Mouse (Mus musculus) embryonic facial prominence, embryonic 14.5 days (tissue): ENCODE data around the gene Ubald1. TPM values are rescaled to one million over a fixed set of nuclear protein-coding genes. Genes with fewer than 3 reads are reported as not detected.
A peak's percentile ranks its signal among the peaks of the same experiment; 100 is the strongest.

Source experiments
- ATAC-seq: fragments of 200-750 bp; cut with Nextera tagmentation; 2 replicates; pipeline ENCODE4 v1.8.0; 2017; ENCODE audit warnings: low read depth, moderate number of reproducible peaks, moderate TSS enrichment
- DNase-seq: peaks from one replicate; pipeline ENCODE4 v3.0.0-alpha.2; 2015; ENCODE audit warnings: low spot score
- H3K27ac ChIP-seq: fragments of 300-500 bp; sonication (generic); replicated peaks from 2 replicates; pipeline ENCODE4 v1.5.1; 2014; ENCODE audit warnings: low read depth, mild to moderate bottlenecking, low read length, moderate library complexity
- H3K27me3 ChIP-seq: fragments of 300-500 bp; sonication (generic); replicated peaks from 2 replicates; pipeline ENCODE4 v1.6.1; 2014; ENCODE audit warnings: low read length; ENCODE audit not compliant: control insufficient read depth, insufficient read depth
- H3K36me3 ChIP-seq: fragments of 300-500 bp; sonication (generic); 2 replicates; pipeline ENCODE4 v1.6.1; 2014; ENCODE audit warnings: low read length, mixed read lengths; ENCODE audit not compliant: control insufficient read depth, insufficient read depth
- H3K4me1 ChIP-seq: fragments of 300-500 bp; sonication (generic); 2 replicates; pipeline ENCODE4 v1.6.1; 2014; ENCODE audit warnings: antibody characterized with exemption, low read length; ENCODE audit not compliant: control insufficient read depth, insufficient read depth
- H3K4me2 ChIP-seq: fragments of 300-500 bp; sonication (generic); 2 replicates; pipeline ENCODE4 v1.6.1; 2014; ENCODE audit warnings: low read depth, mild to moderate bottlenecking, low read length, moderate library complexity, mixed read lengths
- H3K4me3 ChIP-seq: fragments of 300-500 bp; sonication (generic); 2 replicates; pipeline ENCODE4 v1.5.1; 2014; ENCODE audit warnings: low read depth, mild to moderate bottlenecking, low read length
- H3K9ac ChIP-seq: fragments of 300-500 bp; sonication (generic); 2 replicates; pipeline ENCODE4 v1.6.1; 2014; ENCODE audit warnings: low read depth, mild to moderate bottlenecking, low read length, moderate library complexity, mixed read lengths
- H3K9me3 ChIP-seq: fragments of 300-500 bp; sonication (generic); 2 replicates; pipeline ENCODE4 v1.6.1; 2016; ENCODE audit warnings: low read length; ENCODE audit not compliant: control insufficient read depth
- WGBS: fragments of 180-500 bp; shearing (Covaris S2); extraction: QIAGEN DNeasy Blood & Tissue Kit; methylation state at CpG from one replicate; pipeline ENCODE4 v1.1.7; 2014; 5-methylcytosine and 5-hydroxymethylcytosine counted together
- polyA plus RNA-seq: library from polyadenylated mRNA; unstranded; fragments of >200 nt; fragmentation: Nextera tagmentation; extraction: Ambion mirVana; gene quantifications from 2 replicates; pipeline ENCODE4 v1.2.1, GENCODE M21; 2014

Gene Ubald1
- polyA plus RNA-seq, 1 experiment from 2014 or later = 36.3 TPM

GRCm38 (mm10) chr16:4881400-4882351, 1.6 kb upstream of the Ubald1 start:
- Histone ChIP-seq H3K27me3 (no peaks in the 10 kb centered on the region), H3K9ac (peak overlapping the region; percentile 86), H3K36me3 (no peaks in the 10 kb centered on the region), H3K4me1 (peaks cover 24% of the 10 kb centered on the region), H3K27ac (peak overlapping the region; percentile 100), H3K4me3 (peak overlapping the region; percentile 86), H3K4me2 (peak overlapping the region; percentile 68), H3K9me3 (no peaks in the 10 kb centered on the region)
- DNase-seq (no peak), ATAC-seq (no peak)
- WGBS = 75% methylated on average over 10 of the region's 10 CpGs

DNA sequence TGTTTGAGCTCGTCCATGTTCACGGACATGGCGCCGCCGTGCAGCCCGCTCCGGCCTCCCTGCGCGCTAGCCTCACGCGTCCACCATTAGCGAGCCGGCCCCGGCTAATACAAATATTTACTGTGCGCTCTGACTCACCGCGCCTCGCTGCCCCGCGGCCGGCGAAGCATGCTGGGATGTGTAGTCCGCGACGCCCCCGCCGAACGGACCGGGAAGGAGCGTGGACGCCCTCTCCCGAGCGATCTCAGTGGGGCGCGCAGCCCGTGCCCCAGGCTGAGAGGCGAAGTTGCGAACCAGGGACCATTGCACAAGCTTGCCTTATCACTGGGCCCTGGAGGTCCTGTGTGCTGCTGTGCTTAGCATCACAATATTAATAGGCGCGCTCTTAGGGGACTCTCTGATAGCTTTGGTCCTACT, 399 bp downstream of the Ubald1 start:
- peak overlapping the region; percentile 100 for H3K27ac ChIP-seq
- H3K36me3 ChIP-seq = peaks cover 14% of the 10 kb centered on the region
- no peaks in the 10 kb centered on the region for H3K9me3 ChIP-seq
- DNase-seq = peak; percentile 94
- peak; percentile 76 for ATAC-seq
- H3K4me2 ChIP-seq = peak overlapping the region; percentile 76
- H3K4me3 ChIP-seq = peak overlapping the region; percentile 86
- peak overlapping the region; percentile 92 for H3K9ac ChIP-seq
- under 1% methylated on average over 26 of the region's 40 CpGs for WGBS
- H3K4me1 ChIP-seq = peaks cover 20% of the 10 kb centered on the region; the same call in 1 of the 2 replicates
- H3K27me3 ChIP-seq = no peaks in the 10 kb centered on the region

DNA sequence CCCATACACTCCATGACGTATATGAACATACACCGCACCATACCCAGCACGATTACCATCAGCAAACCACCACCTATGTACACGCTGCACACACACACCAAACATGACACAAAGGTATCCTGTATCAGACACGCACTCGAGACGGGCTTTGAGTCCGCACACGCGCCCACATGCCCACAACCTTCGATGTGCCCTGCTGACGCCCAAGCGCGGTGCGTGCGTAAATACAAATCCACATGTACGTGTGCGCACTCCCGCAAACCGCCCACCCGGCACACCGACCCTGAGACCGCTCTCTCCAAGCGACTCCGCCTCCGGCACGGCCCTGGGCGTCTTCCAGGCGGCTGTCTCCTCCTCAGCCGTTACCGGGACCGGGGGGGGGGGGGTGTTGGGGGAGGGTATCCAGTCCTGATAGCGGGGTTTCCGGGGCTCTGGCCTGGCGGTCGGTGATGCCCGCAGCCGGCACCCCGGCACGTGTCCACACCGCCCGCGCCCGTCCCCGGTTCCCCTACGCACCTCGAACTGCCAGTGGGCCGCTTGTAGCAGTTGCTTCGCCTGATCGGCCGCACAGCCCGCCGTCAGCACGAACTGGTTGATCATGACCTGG, 911 bp downstream of the Ubald1 start:
- DNase-seq = no peak
- Histone ChIP-seq H3K27me3 (no peaks in the 10 kb centered on the region), H3K4me2 (peak overlapping the region; percentile 76), H3K27ac (peak overlapping the region; percentile 100), H3K9me3 (no peaks in the 10 kb centered on the region), H3K36me3 (peaks cover 20% of the 10 kb centered on the region), H3K4me3 (peak overlapping the region; percentile 86), H3K9ac (peak overlapping the region; percentile 92), H3K4me1 (peaks cover 20% of the 10 kb centered on the region; the same call in 1 of the 2 replicates)
- WGBS = under 1% methylated on average over 35 of the region's 54 CpGs
- ATAC-seq = peak; percentile 7

DNA sequence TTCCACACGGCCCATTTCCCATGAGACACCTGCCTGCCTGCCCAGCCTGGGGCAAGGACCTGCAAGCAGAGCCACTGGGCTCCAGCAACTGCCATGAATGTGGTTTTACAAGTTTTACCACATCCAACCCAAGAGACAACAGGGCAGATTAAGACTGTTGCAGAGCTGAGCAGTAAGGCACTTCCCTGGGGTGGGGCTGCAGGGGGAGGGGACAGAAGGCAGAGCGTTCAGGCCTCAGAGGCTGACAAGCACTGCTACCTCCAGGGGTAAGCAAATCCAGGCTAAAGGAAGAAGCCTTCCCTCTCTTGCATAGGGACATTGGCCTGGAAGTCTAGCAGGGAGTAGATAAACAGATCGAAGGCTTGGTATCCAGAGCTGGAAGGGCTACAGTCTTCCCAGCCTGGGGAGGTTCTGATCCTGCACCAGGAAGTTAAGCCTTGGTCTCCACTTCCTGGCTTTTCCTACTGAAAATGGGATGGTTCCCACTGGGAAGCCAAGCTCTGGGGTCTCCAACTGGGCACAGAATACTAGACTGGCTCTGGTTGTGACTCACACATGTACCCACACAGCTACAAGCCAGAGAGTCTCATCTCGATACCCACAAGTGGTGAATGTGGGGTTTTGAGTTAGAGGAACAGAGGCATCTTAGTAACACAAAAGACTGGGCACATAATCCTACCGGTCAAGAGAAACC, 1.8 kb downstream of the Ubald1 start:
- Histone ChIP-seq H3K4me2 (peak overlapping the region; percentile 76), H3K36me3 (peaks cover 28% of the 10 kb centered on the region), H3K9ac (peak overlapping the region; percentile 92), H3K27ac (peak overlapping the region; percentile 100), H3K4me1 (peaks cover 20% of the 10 kb centered on the region; the same call in 1 of the 2 replicates), H3K9me3 (no peaks in the 10 kb centered on the region), H3K27me3 (no peaks in the 10 kb centered on the region), H3K4me3 (peak overlapping the region; percentile 86)
- ATAC-seq = peak; percentile 22; the same call in 1 of the 2 replicates
- 17% methylated on average over 5 of the region's 5 CpGs for WGBS
- DNase-seq = peak; percentile 88

DNA sequence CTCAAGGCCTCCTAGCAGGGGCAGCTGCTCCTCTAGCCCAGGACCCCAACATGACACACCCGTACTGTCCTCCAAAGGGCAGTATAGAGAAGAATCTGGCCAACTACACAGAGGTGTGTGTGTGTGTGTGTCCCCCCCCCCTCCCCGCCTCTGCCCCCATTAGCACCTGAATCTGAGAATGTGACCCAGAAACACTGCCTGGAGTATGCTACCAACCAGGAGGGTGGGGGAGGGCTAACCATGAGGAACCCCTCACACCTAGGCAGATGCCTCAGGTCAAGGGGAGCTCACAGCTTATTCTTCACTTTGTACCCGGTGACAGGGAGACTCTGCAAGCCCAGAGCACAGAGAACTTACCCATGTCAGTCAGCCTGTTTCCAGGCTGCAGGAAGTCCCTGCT, 2.4 kb downstream of the Ubald1 start:
- peak overlapping the region; percentile 100; the same call in 1 of the 2 replicates for H3K27ac ChIP-seq
- no peak for ATAC-seq

GRCm38 (mm10) chr16:4877195-4877594, 2.9 kb downstream of the Ubald1 start:
- no peaks in the 10 kb centered on the region for H3K27me3 ChIP-seq
- peak overlapping the region; percentile 76 for H3K4me2 ChIP-seq
- WGBS = 77% methylated on average over 4 of the region's 4 CpGs
- ATAC-seq (no peak), DNase-seq (no peak)
- no peaks in the 10 kb centered on the region for H3K9me3 ChIP-seq
- 0 out of 2 replicates have a peak overlapping the region, but pooled peaks have one; percentile 100 for H3K27ac ChIP-seq
- H3K36me3 ChIP-seq = peaks cover 37% of the 10 kb centered on the region
- H3K4me1 ChIP-seq = peaks cover 20% of the 10 kb centered on the region; the same call in 1 of the 2 replicates
- H3K4me3 ChIP-seq = peak overlapping the region; percentile 86; the same call in 1 of the 2 replicates
- peak overlapping the region; percentile 92 for H3K9ac ChIP-seq

More for the DNA sequence above, 2.4 kb downstream of the Ubald1 start:
- H3K4me1 ChIP-seq = peaks cover 20% of the 10 kb centered on the region; the same call in 1 of the 2 replicates
- peak overlapping the region; percentile 76 for H3K4me2 ChIP-seq
- H3K36me3 ChIP-seq = peaks cover 35% of the 10 kb centered on the region
- H3K27me3 ChIP-seq = no peaks in the 10 kb centered on the region
- peak overlapping the region; percentile 86 for H3K4me3 ChIP-seq
- 78% methylated on average over 3 of the region's 3 CpGs for WGBS
- H3K9ac ChIP-seq = peak overlapping the region; percentile 92
- no peaks in the 10 kb centered on the region for H3K9me3 ChIP-seq
- DNase-seq = no peak

- DNase-seq = peak; percentile 44
- Histone ChIP-seq H3K4me2 (no peak overlapping the region), H3K4me3 (no peak overlapping the region), H3K9ac (no peak overlapping the region), H3K27ac (no peak overlapping the region), H3K9me3 (no peaks in the 10 kb centered on the region), H3K27me3 (no peaks in the 10 kb centered on the region), H3K36me3 (peaks cover 37% of the 10 kb centered on the region), H3K4me1 (peaks cover 15% of the 10 kb centered on the region; the same call in 1 of the 2 replicates)
- ATAC-seq = no peak
- 75% methylated on average over 7 of the region's 8 CpGs for WGBS
Observed at GRCm38 (mm10) chr16:4876033-4876680, 4.0 kb downstream of the Ubald1 start.
